Mouse (Mus musculus) kidney, postnatal 14 days (tissue): Measurements from ENCODE around the gene Slc45a3.

Experiments
- DNase-seq: peaks from one replicate; pipeline ENCODE4 v3.0.0; 2022; ENCODE audit warnings: mixed read lengths

Slc45a3 gene

DNA sequence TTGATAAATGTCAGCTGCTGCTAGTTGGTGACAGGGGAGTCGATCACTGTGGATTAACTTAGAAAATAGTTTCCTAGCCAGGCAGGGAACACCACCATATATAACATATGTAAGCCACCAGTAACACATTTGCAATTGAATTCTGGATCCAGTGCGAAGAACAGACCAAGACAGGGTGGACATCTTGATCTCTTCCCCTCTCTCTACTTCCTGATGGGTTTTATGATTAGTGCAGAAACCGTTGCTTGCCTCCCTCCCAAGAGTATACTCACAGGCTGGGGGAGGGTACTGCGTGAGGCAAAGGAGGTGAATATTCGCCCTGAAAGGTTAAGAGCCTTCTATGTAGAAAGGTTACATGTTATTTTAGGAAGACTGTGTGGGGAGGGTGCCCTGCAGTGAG, 3.1 kb downstream of the Slc45a3 start:
- DNase-seq = no peak

GRCm38 (mm10) chr1:131967336-131967735, 4.6 kb downstream of the Slc45a3 start:
- DNase-seq = peak; percentile 53

- peak; percentile 40 for DNase-seq
These were observed 5.8 kb downstream of the Slc45a3 start for GRCm38 (mm10) chr1:131968556-131968955.

GRCm38 (mm10) chr1:131968983-131969382, 6.2 kb downstream of the Slc45a3 start:
- peak; percentile 83 for DNase-seq

DNA sequence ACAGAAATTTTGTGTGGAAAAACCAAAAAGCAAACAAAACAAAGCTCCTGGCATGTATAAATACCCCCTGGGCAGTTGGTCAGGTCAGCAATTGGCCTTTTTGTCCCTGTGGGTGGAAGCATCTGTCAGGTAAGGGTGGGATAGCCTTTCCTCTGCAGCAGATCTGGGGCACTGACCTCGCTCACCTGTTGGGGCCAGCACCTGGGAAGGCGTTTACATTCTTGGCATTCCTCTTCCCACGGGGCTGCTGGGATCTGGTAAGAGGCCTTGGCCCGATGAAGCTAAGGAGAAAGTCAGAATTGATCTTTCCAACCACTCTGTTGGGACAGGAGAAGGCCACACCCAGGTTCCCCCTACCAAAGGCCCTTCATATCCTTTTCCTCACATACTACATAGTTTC, 7.1 kb downstream of the Slc45a3 start:
- DNase-seq = peak; percentile 48

DNA sequence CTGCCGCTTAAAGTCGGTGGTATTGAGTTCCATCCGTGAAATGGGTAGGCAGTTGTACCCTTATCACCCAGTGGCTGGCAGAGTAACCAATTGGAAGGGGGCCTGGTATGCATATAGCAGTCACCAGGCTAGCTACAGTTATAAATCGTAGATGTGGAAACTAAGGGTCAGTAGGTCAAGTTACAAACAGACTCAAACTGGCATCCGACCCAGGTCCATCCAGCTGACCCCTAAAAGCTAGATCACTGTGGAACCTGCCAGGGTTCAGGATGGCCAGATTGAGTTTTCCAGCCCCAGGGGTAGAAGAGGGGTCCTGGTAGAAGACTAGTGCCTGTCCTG, 7.5 kb downstream of the Slc45a3 start:
- peak; percentile 40 for DNase-seq

- DNase-seq = no peak
These were observed 8.1 kb downstream of the Slc45a3 start for GRCm38 (mm10) chr1:131970661-131971520.

GRCm38 (mm10) chr1:131971771-131972497, 9.2 kb downstream of the Slc45a3 start:
- peak; percentile 39 for DNase-seq

DNA sequence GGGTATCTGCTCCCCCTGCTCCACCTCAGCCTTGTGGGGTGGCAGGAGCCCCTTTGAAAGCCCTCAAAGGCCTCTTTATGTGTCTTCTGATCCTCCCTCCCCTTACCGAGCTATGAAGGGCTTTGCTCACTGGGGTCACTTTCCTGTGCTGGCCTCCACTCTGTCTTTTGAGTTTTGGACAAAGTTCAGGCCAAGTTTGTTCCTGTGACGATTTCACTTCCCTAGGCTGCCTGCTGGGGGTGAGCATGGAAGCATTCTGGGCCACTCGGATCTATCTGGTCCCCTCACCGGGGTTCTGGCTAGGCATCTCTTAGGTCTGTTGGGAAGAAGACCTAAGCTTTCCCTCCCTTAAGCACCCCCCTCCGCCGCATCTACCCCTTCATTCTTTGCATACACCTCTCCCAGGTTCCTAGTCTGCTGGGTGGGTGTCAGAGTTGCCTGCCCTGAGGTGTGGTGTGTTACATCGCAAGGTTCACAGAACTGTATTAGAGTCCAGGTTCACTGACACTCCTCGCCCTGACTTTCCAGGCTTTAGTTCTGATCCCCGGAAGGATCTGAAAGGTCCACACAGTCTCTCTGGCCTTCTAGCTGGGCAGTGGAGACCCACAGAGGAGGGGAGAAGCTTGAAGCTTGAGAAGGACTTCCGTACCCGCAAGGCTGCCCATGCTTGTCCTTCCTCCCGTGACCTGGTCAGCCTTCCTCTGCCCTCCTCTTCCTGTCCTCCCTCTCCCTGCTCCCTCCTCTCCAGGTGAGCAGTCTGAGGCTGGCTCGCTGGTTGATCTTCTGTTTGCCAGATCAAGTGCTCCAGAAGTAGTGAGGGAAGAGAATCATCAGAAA, 9.9 kb downstream of the Slc45a3 start:
- DNase-seq = peak; percentile 55

GRCm38 (mm10) chr1:131973991-131974390, 11.2 kb downstream of the Slc45a3 start:
- no peak for DNase-seq

DNA sequence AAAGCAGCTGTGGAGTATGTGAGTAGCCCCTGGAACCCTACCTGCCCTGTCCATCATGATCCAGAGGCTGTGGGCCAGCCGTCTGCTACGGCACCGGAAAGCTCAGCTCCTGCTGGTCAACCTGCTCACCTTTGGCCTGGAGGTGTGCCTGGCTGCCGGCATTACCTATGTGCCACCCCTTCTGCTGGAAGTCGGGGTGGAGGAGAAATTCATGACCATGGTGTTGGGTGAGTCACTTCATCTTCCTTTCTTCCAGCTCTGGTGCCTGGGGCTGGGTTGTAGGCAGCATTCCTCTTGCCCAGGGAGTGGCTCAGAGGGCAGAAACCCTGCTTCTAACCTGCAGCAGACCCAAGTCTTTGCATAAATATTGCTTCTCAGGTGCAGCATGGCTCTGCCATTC, 14.1 kb downstream of the Slc45a3 start:
- DNase-seq = no peak

- no peak for DNase-seq
These were observed 17.7 kb downstream of the Slc45a3 start for GRCm38 (mm10) chr1:131980471-131980870.

DNA sequence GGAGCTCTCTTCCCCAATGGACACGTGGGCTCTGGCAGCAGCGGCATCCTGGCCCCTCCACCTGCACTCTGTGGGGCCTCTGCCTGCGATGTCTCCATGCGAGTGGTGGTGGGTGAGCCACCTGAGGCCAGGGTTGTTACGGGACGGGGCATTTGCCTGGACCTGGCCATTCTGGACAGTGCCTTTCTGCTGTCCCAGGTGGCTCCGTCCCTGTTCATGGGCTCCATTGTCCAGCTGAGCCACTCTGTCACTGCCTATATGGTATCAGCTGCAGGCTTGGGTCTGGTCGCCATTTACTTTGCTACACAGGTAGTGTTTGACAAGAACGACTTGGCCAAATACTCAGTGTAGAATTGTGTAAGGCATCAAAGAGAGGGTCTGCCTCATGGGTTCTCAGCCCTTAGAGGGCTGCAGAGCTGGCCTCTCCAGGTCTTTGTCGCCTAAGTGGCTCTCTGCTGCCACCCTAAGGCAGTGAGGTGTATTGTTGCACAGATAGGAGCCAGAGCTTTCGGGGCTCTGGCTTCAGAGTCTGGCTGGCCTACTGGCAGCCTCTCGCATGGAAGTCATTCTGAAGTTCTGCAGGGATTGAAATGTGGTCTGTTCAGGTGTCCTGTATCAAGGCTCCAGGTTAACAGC, 18.7 kb downstream of the Slc45a3 start:
- peak; percentile 82 for DNase-seq

GRCm38 (mm10) chr1:131982907-131983306, 20.1 kb downstream of the Slc45a3 start:
- DNase-seq = peak; percentile 79

DNA sequence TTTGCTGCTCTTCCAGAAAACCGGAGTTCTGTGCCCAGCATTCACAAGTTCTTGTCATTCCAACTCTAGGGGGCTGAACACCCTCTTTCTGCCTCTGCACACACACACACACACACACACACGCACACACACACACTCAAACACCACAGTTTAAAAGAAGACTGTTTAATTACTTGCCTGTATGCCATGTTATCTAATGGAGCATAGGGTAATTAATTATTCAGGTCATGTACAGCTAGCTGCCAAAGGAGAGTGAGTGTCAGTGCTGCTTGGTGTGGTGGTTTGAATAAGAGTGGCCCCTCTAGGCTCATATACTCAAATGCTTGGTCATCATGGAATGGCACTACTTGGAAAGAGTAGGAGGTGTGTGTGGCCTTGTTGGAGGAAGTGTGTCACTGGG, 21.0 kb downstream of the Slc45a3 start:
- DNase-seq = no peak

DNA sequence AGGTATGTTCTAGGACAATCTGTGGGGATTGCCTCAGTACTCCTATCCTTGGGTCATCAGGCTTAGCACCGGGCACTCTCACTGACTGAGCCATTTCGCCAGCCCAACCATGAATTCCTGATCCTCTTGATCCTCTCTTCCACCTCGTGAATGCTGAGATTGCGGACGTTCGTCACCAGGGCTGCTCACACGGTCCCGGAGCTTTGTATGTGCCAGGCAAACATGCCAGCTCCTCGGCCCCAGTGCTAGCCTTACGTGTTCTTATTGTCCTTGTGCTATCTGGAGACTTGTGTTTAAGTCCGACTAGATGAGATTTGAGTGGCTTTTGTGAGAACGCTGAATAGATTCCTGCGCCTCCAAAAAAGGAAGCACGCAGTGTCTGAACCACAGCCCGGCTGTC, 24.7 kb downstream of the Slc45a3 start:
- no peak for DNase-seq

- DNase-seq = no peak
These were observed 26.7 kb downstream of the Slc45a3 start for GRCm38 (mm10) chr1:131989476-131989875.

DNA sequence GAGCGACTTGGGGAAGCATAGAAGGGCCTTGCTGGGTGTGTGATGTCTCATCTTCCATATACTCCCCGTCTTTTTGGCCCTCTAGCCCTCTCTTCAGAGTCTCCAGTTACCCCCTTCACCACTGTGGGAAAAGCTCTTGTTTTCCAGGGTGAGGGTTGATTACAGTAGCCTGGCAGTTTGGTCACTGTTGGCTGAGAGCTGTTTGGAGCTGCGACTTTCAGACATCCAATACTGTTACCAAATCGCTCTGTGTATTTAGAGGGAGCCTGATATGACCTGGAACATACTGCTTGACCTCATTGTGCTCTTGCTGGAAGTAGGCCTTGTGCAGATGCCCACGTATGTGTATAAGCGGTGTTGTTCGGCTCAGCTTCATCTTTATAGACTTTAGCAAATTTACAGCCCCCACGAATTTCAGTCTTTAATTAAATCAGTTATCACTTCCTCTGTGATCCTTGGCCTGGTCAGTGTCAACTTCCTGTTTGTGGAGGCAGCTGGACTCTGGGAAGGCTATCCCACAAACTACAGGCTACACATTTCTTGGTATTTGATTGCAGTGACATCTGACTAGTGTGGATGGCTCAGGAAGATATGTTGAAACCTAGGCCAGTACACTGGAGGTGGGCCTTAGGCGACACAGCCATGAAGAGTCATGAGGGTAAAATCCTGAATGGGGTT, 27.5 kb downstream of the Slc45a3 start:
- no peak for DNase-seq

- no peak for DNase-seq
These were observed 29.8 kb downstream of the Slc45a3 start for GRCm38 (mm10) chr1:131992561-131993001.

- DNase-seq = no peak
These were observed 30.6 kb downstream of the Slc45a3 start for GRCm38 (mm10) chr1:131993169-131994040.

DNA sequence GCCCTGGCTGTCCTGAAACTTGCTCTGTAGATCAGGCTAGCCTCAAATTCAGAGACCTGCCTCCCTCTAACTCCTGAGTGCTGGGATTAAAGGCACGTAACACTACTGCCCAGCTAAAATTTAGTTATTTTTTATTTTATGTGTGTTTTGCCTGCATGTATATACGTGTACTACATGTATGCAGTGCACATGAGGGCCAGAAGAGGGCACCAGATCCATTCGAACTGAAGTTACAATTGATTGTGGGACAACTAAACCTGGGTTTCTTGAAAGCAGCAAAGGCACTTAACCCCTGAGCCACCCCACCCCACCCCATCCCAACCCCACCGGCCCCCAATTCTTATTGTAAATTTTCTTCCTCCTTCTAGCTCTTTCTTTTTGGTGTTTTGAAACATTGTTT, 32.3 kb downstream of the Slc45a3 start:
- peak; percentile 77 for DNase-seq
